Mouse (Mus musculus) midbrain, embryonic 12.5 days (tissue): ENCODE measurements around the gene Ccdc8. TPM values are rescaled to one million over a fixed set of nuclear protein-coding genes. Genes with fewer than 3 reads are reported as not detected.

Experiments
- ATAC-seq: fragments of 200-750 bp; cut with Nextera tagmentation; 2 replicates; pipeline ENCODE4 v1.8.0; 2017; ENCODE audit warnings: low read depth, moderate TSS enrichment, moderate library complexity; ENCODE audit not compliant: low FRiP score
- H3K27ac ChIP-seq: fragments of 300-500 bp; sonication (generic); replicated peaks from 2 replicates; pipeline ENCODE4 v1.5.1; 2016; ENCODE audit warnings: mild to moderate bottlenecking
- H3K27me3 ChIP-seq: fragments of 300-500 bp; sonication (generic); 2 replicates; pipeline ENCODE4 v1.6.1; 2016; ENCODE audit warnings: mild to moderate bottlenecking
- H3K36me3 ChIP-seq: fragments of 300-500 bp; sonication (generic); 2 replicates; pipeline ENCODE4 v1.6.1; 2016
- H3K4me1 ChIP-seq: fragments of 300-500 bp; sonication (generic); 2 replicates; pipeline ENCODE4 v1.6.1; 2016
- H3K4me2 ChIP-seq: fragments of 300-500 bp; sonication (generic); replicated peaks from 2 replicates; pipeline ENCODE4 v1.6.1; 2016; ENCODE audit warnings: mild to moderate bottlenecking, moderate library complexity
- H3K4me3 ChIP-seq: fragments of 300-500 bp; sonication (generic); 2 replicates; pipeline ENCODE4 v1.5.1; 2016; ENCODE audit warnings: mild to moderate bottlenecking
- H3K9ac ChIP-seq: fragments of 300-500 bp; sonication (generic); replicated peaks from 2 replicates; pipeline ENCODE4 v1.6.1; 2016; ENCODE audit warnings: mild to moderate bottlenecking, moderate library complexity
- H3K9me3 ChIP-seq: fragments of 300-500 bp; sonication (generic); 2 replicates; pipeline ENCODE4 v1.6.1; 2016; ENCODE audit warnings: mild to moderate bottlenecking
- WGBS: fragments of 180-500 bp; shearing (Covaris S2); methylation state at CpG from one replicate; pipeline ENCODE4 v1.1.7; 2016; 5-methylcytosine and 5-hydroxymethylcytosine counted together
- polyA plus RNA-seq: library from polyadenylated mRNA; unstranded; fragments of >200 nt; fragmentation: Nextera tagmentation; extraction: Ambion mirVana; gene quantifications from 2 replicates; pipeline ENCODE4 v1.2.1, GENCODE M21; 2016

Gene Ccdc8
- polyA plus RNA-seq, 1 experiment from 2014 or later: 12.6 TPM

- ATAC-seq: 0 out of 2 replicates have a peak, but pooled peaks have one; percentile 1
Measured at GRCm38 (mm10) chr7:16999233-16999632, 6.7 kb downstream of the Ccdc8 start.

GRCm38 (mm10) chr7:16999650-17000049 lies 7.1 kb downstream of the Ccdc8 start:
- ATAC-seq: 0 out of 2 replicates have a peak, but pooled peaks have one; percentile 13
- Histone ChIP-seq H3K4me3 (no peak overlapping the region), H3K4me1 (peaks cover 24% of the 10 kb centered on the region), H3K9ac (no peak overlapping the region), H3K27me3 (no peaks in the 10 kb centered on the region), H3K4me2 (no peak overlapping the region), H3K27ac (no peak overlapping the region), H3K36me3 (peaks cover 22% of the 10 kb centered on the region), H3K9me3 (no peaks in the 10 kb centered on the region)
- WGBS: 21% methylated on average over 4 of the region's 4 CpGs

More at GRCm38 (mm10) chr7:16999233-16999632, 6.7 kb downstream of the Ccdc8 start:
- Histone ChIP-seq H3K4me2 (no peak overlapping the region), H3K9me3 (no peaks in the 10 kb centered on the region), H3K36me3 (peaks cover 18% of the 10 kb centered on the region), H3K4me3 (no peak overlapping the region), H3K27me3 (no peaks in the 10 kb centered on the region), H3K9ac (no peak overlapping the region), H3K27ac (no peak overlapping the region), H3K4me1 (peaks cover 28% of the 10 kb centered on the region)
- 73% methylated on average over 4 of the region's 4 CpGs for WGBS

GRCm38 (mm10) chr7:17002375-17003195 lies 10.1 kb downstream of the Ccdc8 start:
- peaks cover 1% of the 10 kb centered on the region; the same call in 1 of the 2 replicates for H3K4me1 ChIP-seq
- no peak overlapping the region for H3K4me3 ChIP-seq
- peaks cover 50% of the 10 kb centered on the region for H3K36me3 ChIP-seq
- H3K9ac ChIP-seq: no peak overlapping the region
- H3K27ac ChIP-seq: no peak overlapping the region
- 14% methylated on average over 7 of the region's 7 CpGs for WGBS
- H3K27me3 ChIP-seq: no peaks in the 10 kb centered on the region
- H3K4me2 ChIP-seq: no peak overlapping the region
- ATAC-seq: peak; percentile 69
- no peaks in the 10 kb centered on the region for H3K9me3 ChIP-seq

- Histone ChIP-seq H3K27me3 (no peaks in the 10 kb centered on the region), H3K9ac (no peak overlapping the region), H3K27ac (no peak overlapping the region), H3K36me3 (peaks cover 53% of the 10 kb centered on the region), H3K9me3 (no peaks in the 10 kb centered on the region), H3K4me2 (no peak overlapping the region), H3K4me3 (no peak overlapping the region), H3K4me1 (no peaks in the 10 kb centered on the region)
- no peak for ATAC-seq
- 88% methylated on average over 7 of the region's 7 CpGs for WGBS
Measured at GRCm38 (mm10) chr7:17003230-17003960, 10.9 kb downstream of the Ccdc8 start.

- no peaks in the 10 kb centered on the region for H3K9me3 ChIP-seq
- H3K4me1 ChIP-seq: no peaks in the 10 kb centered on the region
- peaks cover 65% of the 10 kb centered on the region for H3K36me3 ChIP-seq
- no peak overlapping the region for H3K4me3 ChIP-seq
- H3K9ac ChIP-seq: no peak overlapping the region
- no peak overlapping the region for H3K4me2 ChIP-seq
- H3K27ac ChIP-seq: no peak overlapping the region
- WGBS: 89% methylated on average over 7 of the region's 7 CpGs
- no peaks in the 10 kb centered on the region for H3K27me3 ChIP-seq
- no peak for ATAC-seq
Measured at GRCm38 (mm10) chr7:17004716-17005115, 12.2 kb downstream of the Ccdc8 start.

GRCm38 (mm10) chr7:17007300-17007699 lies 14.8 kb downstream of the Ccdc8 start:
- no peaks in the 10 kb centered on the region for H3K9me3 ChIP-seq
- no peak overlapping the region for H3K4me3 ChIP-seq
- H3K9ac ChIP-seq: no peak overlapping the region
- H3K27ac ChIP-seq: no peak overlapping the region
- H3K36me3 ChIP-seq: peaks cover 85% of the 10 kb centered on the region
- no peak overlapping the region for H3K4me2 ChIP-seq
- H3K4me1 ChIP-seq: no peaks in the 10 kb centered on the region
- no peaks in the 10 kb centered on the region for H3K27me3 ChIP-seq
- ATAC-seq: no peak
- WGBS: 87% methylated on average over 4 of the region's 4 CpGs

- no peaks in the 10 kb centered on the region for H3K9me3 ChIP-seq
- H3K9ac ChIP-seq: no peak overlapping the region
- WGBS: 94% methylated on average over 16 of the region's 16 CpGs
- H3K4me3 ChIP-seq: no peak overlapping the region
- H3K4me2 ChIP-seq: no peak overlapping the region
- H3K27ac ChIP-seq: no peak overlapping the region
- H3K4me1 ChIP-seq: no peaks in the 10 kb centered on the region
- no peaks in the 10 kb centered on the region for H3K27me3 ChIP-seq
- H3K36me3 ChIP-seq: peaks cover 98% of the 10 kb centered on the region
- ATAC-seq: no peak
Measured at GRCm38 (mm10) chr7:17009326-17010009, 17.0 kb downstream of the Ccdc8 start.

- Histone ChIP-seq H3K27ac (no peak overlapping the region), H3K4me3 (no peak overlapping the region), H3K36me3 (peaks cover 98% of the 10 kb centered on the region), H3K4me1 (no peaks in the 10 kb centered on the region), H3K9me3 (no peaks in the 10 kb centered on the region), H3K9ac (no peak overlapping the region), H3K4me2 (no peak overlapping the region), H3K27me3 (no peaks in the 10 kb centered on the region)
- 91% methylated on average over 5 of the region's 5 CpGs for WGBS
- no peak for ATAC-seq
Measured at GRCm38 (mm10) chr7:17010010-17010347, 17.5 kb downstream of the Ccdc8 start.

GRCm38 (mm10) chr7:17011909-17012590 lies 19.5 kb downstream of the Ccdc8 start:
- no peaks in the 10 kb centered on the region for H3K9me3 ChIP-seq
- no peak overlapping the region for H3K9ac ChIP-seq
- H3K27me3 ChIP-seq: no peaks in the 10 kb centered on the region
- WGBS: 91% methylated on average over 7 of the region's 7 CpGs
- ATAC-seq: no peak
- no peak overlapping the region for H3K4me3 ChIP-seq
- H3K4me1 ChIP-seq: no peaks in the 10 kb centered on the region
- H3K36me3 ChIP-seq: peaks cover 98% of the 10 kb centered on the region
- H3K4me2 ChIP-seq: no peak overlapping the region
- no peak overlapping the region for H3K27ac ChIP-seq

GRCm38 (mm10) chr7:17015381-17015780 lies 22.9 kb downstream of the Ccdc8 start:
- H3K27ac ChIP-seq: no peak overlapping the region
- H3K9me3 ChIP-seq: no peaks in the 10 kb centered on the region
- ATAC-seq: no peak
- 87% methylated on average over 6 of the region's 6 CpGs for WGBS
- no peak overlapping the region for H3K4me2 ChIP-seq
- H3K4me3 ChIP-seq: no peak overlapping the region
- no peak overlapping the region for H3K9ac ChIP-seq
- H3K27me3 ChIP-seq: no peaks in the 10 kb centered on the region
- peaks cover 90% of the 10 kb centered on the region for H3K36me3 ChIP-seq
- no peaks in the 10 kb centered on the region for H3K4me1 ChIP-seq

- Histone ChIP-seq H3K4me2 (no peak overlapping the region), H3K4me1 (no peaks in the 10 kb centered on the region), H3K27ac (no peak overlapping the region), H3K4me3 (no peak overlapping the region), H3K9me3 (no peaks in the 10 kb centered on the region), H3K9ac (no peak overlapping the region), H3K27me3 (no peaks in the 10 kb centered on the region), H3K36me3 (peaks cover 90% of the 10 kb centered on the region)
- ATAC-seq: no peak
- WGBS: 84% methylated on average over 1 of the region's 1 CpGs
Measured at GRCm38 (mm10) chr7:17017036-17017435, 24.5 kb downstream of the Ccdc8 start.
